Mouse (Mus musculus): ENCODE results near the gene Mcoln3. TPM values are rescaled to one million over a fixed set of nuclear protein-coding genes. Genes with fewer than 3 reads are reported as not detected.

Gene Mcoln3
- polyA plus RNA-seq, 1 experiment from 2014 or later, result 6.3 TPM

DNA sequence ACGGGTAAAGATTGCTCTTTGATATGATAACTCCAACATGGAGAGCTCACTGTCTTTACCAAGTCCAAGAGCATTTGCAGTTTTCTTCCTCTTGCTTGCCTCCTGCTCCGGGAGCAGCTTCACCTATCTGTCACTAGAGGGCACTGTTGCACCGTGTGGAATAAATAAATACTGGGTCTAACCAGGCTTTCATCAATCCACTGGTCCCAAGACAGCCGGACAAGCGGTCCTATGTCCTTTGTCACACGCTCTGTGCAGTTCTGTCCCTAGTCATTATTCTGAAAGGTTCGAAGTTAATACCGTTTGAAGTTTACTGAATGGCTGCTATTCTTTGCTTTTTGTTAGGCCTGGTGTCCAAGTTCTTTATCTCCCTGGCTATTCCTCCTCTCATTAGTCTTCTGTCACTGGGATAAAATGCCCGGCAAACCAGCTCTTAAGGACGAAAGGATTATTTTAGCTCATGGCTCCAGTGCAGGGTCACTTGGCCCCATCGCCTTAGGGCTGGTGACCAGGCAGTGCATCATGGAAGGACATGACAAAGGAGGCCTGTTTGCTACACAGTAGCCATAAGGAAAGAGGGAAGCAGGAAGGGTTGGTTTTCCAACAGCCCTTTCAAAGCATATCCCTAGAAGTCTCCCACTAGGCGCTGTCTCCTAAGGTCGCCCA, 67.9 kb downstream of the Mcoln3 start:
- Histone ChIP-seq H3K4me1 (ENCODE audit: control insufficient read depth, insufficient read depth, low read length) (no peaks in the 10 kb centered on the region), H3K36me3 (ENCODE audit: control insufficient read depth, insufficient read depth, low read length) (no peaks in the 10 kb centered on the region), H3K4me3 (ENCODE audit: low read depth, low read length) (no peak overlapping the region), H3K9me3 (ENCODE audit: control insufficient read depth, low read length) (no peaks in the 10 kb centered on the region), H3K27ac (replicated peaks; ENCODE audit: low read depth, low read length) (no peak overlapping the region), H3K4me2 (ENCODE audit: low read depth, severe bottlenecking) (no peak overlapping the region), H3K9ac (ENCODE audit: low read length) (no peak overlapping the region), H3K27me3 (ENCODE audit: control insufficient read depth, insufficient read depth, low read length) (no peaks in the 10 kb centered on the region)
- DNase-seq (ENCODE audit: low spot score) (peak; percentile 78), ATAC-seq (ENCODE audit: insufficient number of reproducible peaks, low FRiP score, low TSS enrichment, low read depth) (no peak)
- WGBS, result 33% methylated on average over 13 of the region's 13 CpGs

DNA sequence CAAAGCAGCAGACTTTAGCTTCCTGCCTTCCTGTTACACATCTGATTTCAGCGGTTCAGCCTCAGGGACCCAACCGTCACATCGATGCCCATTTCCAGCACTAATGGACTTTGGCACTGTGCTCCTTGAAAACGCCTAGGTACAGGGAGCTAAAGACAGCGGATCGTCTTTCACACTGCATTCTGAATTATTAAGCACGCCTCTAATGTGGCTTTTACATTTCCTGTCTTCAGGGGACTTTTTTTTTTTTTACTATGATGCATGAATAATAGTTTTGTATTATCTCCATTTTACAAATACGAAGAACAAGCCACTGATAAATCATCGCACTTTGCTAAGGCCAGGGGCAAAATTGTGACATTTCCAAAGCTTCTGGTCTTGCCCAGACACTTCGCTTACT, 68.8 kb downstream of the Mcoln3 start:
- H3K4me3 ChIP-seq (ENCODE audit: low read depth, low read length), result no peak overlapping the region
- H3K4me2 ChIP-seq (ENCODE audit: low read depth, severe bottlenecking), result no peak overlapping the region
- no peak overlapping the region for H3K9ac ChIP-seq (ENCODE audit: low read length)
- DNase-seq (ENCODE audit: low spot score) (no peak), ATAC-seq (ENCODE audit: insufficient number of reproducible peaks, low FRiP score, low TSS enrichment, low read depth) (no peak)
- H3K36me3 ChIP-seq (ENCODE audit: control insufficient read depth, insufficient read depth, low read length), result no peaks in the 10 kb centered on the region
- H3K27ac ChIP-seq (replicated peaks; ENCODE audit: low read depth, low read length), result no peak overlapping the region
- 87% methylated on average over 10 of the region's 10 CpGs for WGBS
- H3K27me3 ChIP-seq (ENCODE audit: control insufficient read depth, insufficient read depth, low read length), result no peaks in the 10 kb centered on the region
- H3K4me1 ChIP-seq (ENCODE audit: control insufficient read depth, insufficient read depth, low read length), result no peaks in the 10 kb centered on the region
- no peaks in the 10 kb centered on the region for H3K9me3 ChIP-seq (ENCODE audit: control insufficient read depth, low read length)

DNA sequence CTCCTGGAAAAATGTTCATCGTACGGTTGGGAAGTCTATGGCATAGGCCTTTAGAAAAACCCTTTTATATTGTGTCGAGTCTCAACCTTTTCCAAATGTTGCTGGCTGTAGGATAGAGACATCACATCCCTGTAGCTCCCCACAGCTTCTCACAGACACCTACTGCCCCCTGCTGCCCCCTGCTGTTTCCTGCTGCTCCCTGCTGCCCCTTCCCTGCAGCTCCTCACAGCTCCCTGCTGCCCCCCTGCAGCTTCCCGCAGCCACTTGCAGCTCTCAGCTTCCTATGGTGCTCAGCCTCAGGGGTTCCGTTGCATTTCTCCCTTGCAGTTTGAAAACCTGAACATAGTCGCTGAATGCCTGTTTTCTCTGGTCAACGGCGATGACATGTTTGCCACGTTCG, 72.7 kb downstream of the Mcoln3 start:
- H3K27me3 ChIP-seq (ENCODE audit: control insufficient read depth, insufficient read depth, low read length), result no peaks in the 10 kb centered on the region
- no peak for DNase-seq (ENCODE audit: low spot score)
- 70% methylated on average over 10 of the region's 10 CpGs for WGBS
- no peak overlapping the region for H3K9ac ChIP-seq (ENCODE audit: low read length)
- H3K4me2 ChIP-seq (ENCODE audit: low read depth, severe bottlenecking), result no peak overlapping the region
- no peak overlapping the region for H3K4me3 ChIP-seq (ENCODE audit: low read depth, low read length)
- H3K9me3 ChIP-seq (ENCODE audit: control insufficient read depth, low read length), result no peaks in the 10 kb centered on the region
- no peak for ATAC-seq (ENCODE audit: insufficient number of reproducible peaks, low FRiP score, low TSS enrichment, low read depth)
- H3K27ac ChIP-seq (replicated peaks; ENCODE audit: low read depth, low read length), result no peak overlapping the region
- no peaks in the 10 kb centered on the region for H3K4me1 ChIP-seq (ENCODE audit: control insufficient read depth, insufficient read depth, low read length)
- no peaks in the 10 kb centered on the region for H3K36me3 ChIP-seq (ENCODE audit: control insufficient read depth, insufficient read depth, low read length)

Other genes starting within 250 kb of the Mcoln3 start
- 54.7 and 57.7 TPM in 2 replicates for gene Bcl10, start 194.6 kb upstream of the Mcoln3 start, polyA plus RNA-seq (2014; fragmentation: Nextera tagmentation; extraction: Ambion mirVana)
- 55.1 and 61.3 TPM in 2 replicates for gene 2410004B18Rik, start 179.4 kb upstream of the Mcoln3 start, polyA plus RNA-seq (2014; fragmentation: Nextera tagmentation; extraction: Ambion mirVana)
- gene Syde2, start 129.6 kb upstream of the Mcoln3 start, polyA plus RNA-seq (2014; fragmentation: Nextera tagmentation; extraction: Ambion mirVana), result 1.8 and 2.1 TPM in 2 replicates
- gene Wdr63, start 9.3 kb upstream of the Mcoln3 start, polyA plus RNA-seq (2014; fragmentation: Nextera tagmentation; extraction: Ambion mirVana), result not detected in 2 replicates
- gene Mcoln2, start 32.4 kb downstream of the Mcoln3 start, polyA plus RNA-seq (2014; fragmentation: Nextera tagmentation; extraction: Ambion mirVana), result 0.63 and 1.1 TPM in 2 replicates
- gene Lpar3, start 103.5 kb downstream of the Mcoln3 start, polyA plus RNA-seq (2014; fragmentation: Nextera tagmentation; extraction: Ambion mirVana), result 0.38 and 0.51 TPM in 2 replicates

Data from limb, embryonic 11.5 days (tissue).